Mouse (Mus musculus) gastrocnemius, postnatal 14 days (tissue): ENCODE results near the gene Olfr27. TPM values are rescaled to one million over a fixed set of nuclear protein-coding genes. Genes with fewer than 3 reads are reported as not detected.

ENCODE experiments used
- DNase-seq: peaks from one replicate; pipeline ENCODE4 v3.0.0; 2021; ENCODE audit warnings: mixed read lengths
- intact Hi-C: fragments of 180-260 bp; cut with DNase I; formaldehyde crosslinking; loops from one replicate; pipeline ENCODE4 v1.15.1; 2025; ENCODE audit warnings: low total_unique reads
- long read RNA-seq, 2 experiments: library from polyadenylated mRNA; stranded (forward); transcript quantifications; one replicate each; pipeline ENCODE4 v2.0.0; 2021
- total RNA-seq, 2 experiments: library from RNA; stranded (reverse); gene quantifications; 2 replicates each; pipeline ENCODE4 v1.2.3; 2021

Gene Olfr27
- not detected for total RNA-seq
- long read RNA-seq, experiment 1: 0 reads
- long read RNA-seq, experiment 2: 0 reads

DNA sequence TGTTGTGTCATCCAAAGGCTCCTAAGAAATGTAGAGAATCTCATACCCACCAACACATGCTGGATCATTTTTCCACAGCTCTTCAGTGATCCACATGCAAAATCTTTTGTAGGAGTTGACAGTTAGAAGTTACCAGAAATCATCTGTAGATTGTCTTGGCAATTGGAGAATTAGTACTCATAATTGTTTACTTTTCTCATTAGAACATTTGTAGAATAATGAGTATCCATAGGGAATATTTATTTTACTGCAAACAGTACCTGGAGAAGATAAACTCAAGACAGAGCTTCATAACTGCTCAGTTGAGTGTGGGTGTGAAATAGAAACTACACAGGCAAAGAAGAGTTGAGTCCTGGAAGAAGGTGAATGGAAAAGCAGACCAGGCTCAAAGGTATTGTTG, at the start of gene Olfr27:
Gene Olfr27 (plus strand): TSS at position 301 of the 400 bp plus-strand sequence.
- intact Hi-C loops: no loop called here

DNA sequence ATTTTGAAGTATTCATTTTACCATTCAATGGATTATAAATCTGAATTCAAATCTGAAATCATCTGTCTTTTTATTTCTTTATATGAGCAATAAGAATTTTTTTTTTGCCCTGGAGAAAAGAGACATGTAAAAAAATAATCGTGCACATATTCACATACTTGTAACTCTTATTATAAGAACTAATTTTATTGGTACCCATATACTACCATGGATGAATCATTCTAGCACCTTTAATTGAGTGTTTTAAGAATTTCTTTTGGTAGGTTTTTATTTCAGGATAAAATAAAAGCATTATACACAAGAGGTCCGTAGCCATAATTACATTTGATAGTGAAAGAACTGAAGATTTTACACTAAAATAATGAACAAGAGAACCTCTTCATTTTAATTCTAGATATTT, 49.1 kb upstream of the Olfr27 start, which contains the start of gene Olfr938:
Gene Olfr938 (minus strand): TSS at position 101 of the 400 bp plus-strand sequence.
- DNase-seq: no peak
- intact Hi-C loops: no loop called here

More for the DNA sequence above, at the start of gene Olfr27:
- DNase-seq: no peak

DNA sequence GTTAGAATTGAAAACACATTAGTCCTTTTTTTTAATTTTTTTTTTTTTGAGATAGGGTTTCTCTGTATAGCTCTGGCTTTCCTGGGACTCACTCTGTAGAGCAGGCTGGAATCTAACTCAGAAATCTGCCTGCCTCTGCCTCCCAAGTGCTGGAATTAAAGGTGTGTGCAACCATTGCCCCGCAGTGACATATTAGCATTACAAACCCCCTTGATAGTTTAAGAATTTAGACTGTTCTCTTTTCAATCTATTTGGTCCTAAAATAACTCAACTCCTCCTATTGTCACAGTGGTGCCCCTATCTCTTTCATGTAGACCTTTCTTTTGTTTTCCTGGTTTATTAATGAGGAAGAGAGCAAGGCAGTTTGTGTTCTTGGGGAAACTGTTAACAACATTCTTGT, 605 bp upstream of the Olfr27 start:
- no peak for DNase-seq
- intact Hi-C loops: no loop called here

DNA sequence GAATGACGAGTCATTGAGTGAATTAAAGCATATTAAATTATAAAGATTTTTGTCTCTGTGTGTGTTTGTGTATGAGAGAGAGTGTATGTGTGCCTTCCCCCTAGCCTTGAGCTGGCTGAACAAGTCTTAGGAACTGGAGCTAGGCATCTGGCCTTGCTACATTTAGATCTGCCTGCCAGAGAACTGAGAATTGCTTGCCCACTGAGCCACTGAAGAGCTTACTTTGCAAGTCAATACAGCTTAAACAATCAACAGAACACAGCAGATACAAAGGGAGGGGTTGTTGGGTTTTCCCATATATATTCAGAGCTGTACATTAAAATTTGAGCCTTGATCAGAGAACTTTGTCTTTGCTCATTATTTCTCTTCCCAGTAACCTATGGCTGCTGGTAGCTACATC, 24.5 kb downstream of the Olfr27 start:
- DNase-seq: no peak

DNA sequence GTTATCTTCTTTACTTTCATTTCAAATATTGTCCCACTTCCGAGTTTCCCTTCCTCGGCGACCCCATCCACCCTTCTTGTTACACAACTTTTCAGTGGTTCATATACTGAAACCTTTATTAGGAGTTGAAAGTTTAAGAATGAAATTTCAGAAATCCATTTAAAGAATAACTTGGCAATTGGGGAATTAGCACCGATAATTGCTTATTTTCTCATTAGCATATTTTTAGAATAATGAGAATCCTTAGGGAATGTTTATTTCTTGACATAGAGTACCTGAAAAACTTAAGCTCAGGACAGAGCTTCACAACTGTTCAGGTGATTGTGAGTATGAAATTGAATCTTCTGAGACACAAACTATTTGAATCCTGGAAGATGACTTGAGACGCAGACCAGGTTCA, 38.1 kb downstream of the Olfr27 start, which contains the start of gene Olfr943:
Gene Olfr943 (plus strand): TSS at position 301 of the 400 bp plus-strand sequence.
- intact Hi-C loops: no loop called here
- DNase-seq: no peak

More for the DNA sequence above, 24.5 kb downstream of the Olfr27 start:
- intact Hi-C loops: no loop called here

Other genes starting within 250 kb of the Olfr27 start
- gene Olfr930, start 198.3 kb upstream of the Olfr27 start, total RNA-seq: not detected
- not detected for gene Olfr933, start 155.8 kb upstream of the Olfr27 start, total RNA-seq
- gene Olfr934, start 139.8 kb upstream of the Olfr27 start, total RNA-seq: not detected
- not detected for gene Olfr935, start 128.4 kb upstream of the Olfr27 start, total RNA-seq
- not detected for gene Olfr146, start 104.8 kb upstream of the Olfr27 start, total RNA-seq
- not detected for gene Olfr937, start 63.2 kb upstream of the Olfr27 start, total RNA-seq
- gene Olfr938, start 49.2 kb upstream of the Olfr27 start, total RNA-seq: not detected
- gene Olfr943, start 38.2 kb downstream of the Olfr27 start, total RNA-seq: not detected
- gene Olfr944, start 73.8 kb downstream of the Olfr27 start, total RNA-seq: not detected
- not detected for gene Olfr1537, start 121.9 kb downstream of the Olfr27 start, total RNA-seq
- not detected for gene Olfr945, start 148.7 kb downstream of the Olfr27 start, total RNA-seq
- gene Olfr948, start 197.9 kb downstream of the Olfr27 start, total RNA-seq: not detected